Mouse (Mus musculus) heart, embryonic 15.5 days (tissue): ENCODE measurements at regions not wholly inside any gene's neighbourhood (a gene's known extent, or its start where the extent isn't known, plus 50 kb on each side); places are given as distances from the start of the nearest gene placed in this dataset.

Experiments used
- ATAC-seq: fragments of 200-750 bp; cut with Nextera tagmentation; replicated peaks from 2 replicates; pipeline ENCODE4 v1.8.0; 2017; ENCODE audit warnings: low read depth, moderate TSS enrichment; ENCODE audit not compliant: insufficient number of reproducible peaks, insufficient read depth, low FRiP score
- H3K27ac ChIP-seq: fragments of 300-500 bp; sonication (generic); 2 replicates; pipeline ENCODE4 v1.5.1; 2015; ENCODE audit warnings: mild to moderate bottlenecking, inconsistent platforms
- H3K27me3 ChIP-seq: fragments of 300-500 bp; sonication (generic); 2 replicates; pipeline ENCODE4 v1.6.1; 2015; ENCODE audit warnings: inconsistent platforms
- H3K36me3 ChIP-seq: fragments of 300-500 bp; sonication (generic); 2 replicates; pipeline ENCODE4 v1.6.1; 2015; ENCODE audit warnings: mild to moderate bottlenecking, inconsistent platforms
- H3K4me1 ChIP-seq: fragments of 300-500 bp; sonication (generic); replicated peaks from 2 replicates; pipeline ENCODE4 v1.6.1; 2015; ENCODE audit warnings: inconsistent platforms
- H3K4me2 ChIP-seq: fragments of 300-500 bp; sonication (generic); 2 replicates; pipeline ENCODE4 v1.6.1; 2015; ENCODE audit warnings: inconsistent platforms, mild to moderate bottlenecking, moderate library complexity
- H3K4me3 ChIP-seq: fragments of 300-500 bp; sonication (generic); 2 replicates; pipeline ENCODE4 v1.5.1; 2015; ENCODE audit warnings: mild to moderate bottlenecking, inconsistent platforms
- H3K9ac ChIP-seq: fragments of 300-500 bp; sonication (generic); 2 replicates; pipeline ENCODE4 v1.6.1; 2015; ENCODE audit warnings: mild to moderate bottlenecking, inconsistent platforms
- H3K9me3 ChIP-seq: fragments of 300-500 bp; sonication (generic); replicated peaks from 2 replicates; pipeline ENCODE4 v1.6.1; 2016; ENCODE audit warnings: inconsistent platforms
- WGBS: fragments of 180-500 bp; shearing (Covaris S2); methylation state at CpG from one replicate; pipeline ENCODE4 v1.1.7; 2015; ENCODE audit warnings: mixed read lengths; 5-methylcytosine and 5-hydroxymethylcytosine counted together

- H3K4me1 ChIP-seq, result no peaks in the 10 kb centered on the region
- ATAC-seq, result no peak
- 72% methylated on average over 25 of the region's 25 CpGs for WGBS
- no peak overlapping the region for H3K9ac ChIP-seq
- no peak overlapping the region for H3K4me2 ChIP-seq
- H3K36me3 ChIP-seq, result no peaks in the 10 kb centered on the region
- H3K9me3 ChIP-seq, result no peaks in the 10 kb centered on the region
- no peak overlapping the region for H3K27ac ChIP-seq
- no peak overlapping the region for H3K4me3 ChIP-seq
- H3K27me3 ChIP-seq, result no peaks in the 10 kb centered on the region
Observed at GRCm38 (mm10) chr5:119149389-119150185, 520.9 kb upstream of the Tbx3 start.

- 84% methylated on average over 5 of the region's 5 CpGs for WGBS
- Histone ChIP-seq H3K4me1 (no peaks in the 10 kb centered on the region), H3K4me3 (no peak overlapping the region)
Observed at GRCm38 (mm10) chr5:119153086-119153485, 517.4 kb upstream of the Tbx3 start.

GRCm38 (mm10) chr5:119156638-119157037, 513.8 kb upstream of the Tbx3 start:
- H3K9ac ChIP-seq, result no peak overlapping the region
- no peak overlapping the region for H3K4me3 ChIP-seq
- no peak overlapping the region for H3K27ac ChIP-seq
- no peaks in the 10 kb centered on the region for H3K36me3 ChIP-seq
- H3K4me2 ChIP-seq, result no peak overlapping the region
- H3K27me3 ChIP-seq, result no peaks in the 10 kb centered on the region
- H3K9me3 ChIP-seq, result 0 out of 2 replicates have a peak, but pooled peaks cover 5% of the 10 kb centered on the region
- 79% methylated on average over 6 of the region's 6 CpGs for WGBS
- H3K4me1 ChIP-seq, result no peaks in the 10 kb centered on the region
- ATAC-seq, result no peak

More at GRCm38 (mm10) chr5:119153086-119153485, 517.4 kb upstream of the Tbx3 start:
- H3K27ac ChIP-seq, result no peak overlapping the region
- no peak overlapping the region for H3K4me2 ChIP-seq
- no peak for ATAC-seq
- 0 out of 2 replicates have a peak, but pooled peaks cover 5% of the 10 kb centered on the region for H3K9me3 ChIP-seq
- no peaks in the 10 kb centered on the region for H3K27me3 ChIP-seq
- no peaks in the 10 kb centered on the region for H3K36me3 ChIP-seq
- H3K9ac ChIP-seq, result no peak overlapping the region

GRCm38 (mm10) chr5:119158171-119158570, 512.3 kb upstream of the Tbx3 start:
- WGBS, result 78% methylated on average over 4 of the region's 4 CpGs
- no peak overlapping the region for H3K27ac ChIP-seq
- no peaks in the 10 kb centered on the region for H3K36me3 ChIP-seq
- no peaks in the 10 kb centered on the region for H3K27me3 ChIP-seq
- no peak overlapping the region for H3K4me2 ChIP-seq
- H3K9ac ChIP-seq, result no peak overlapping the region
- no peak overlapping the region for H3K4me3 ChIP-seq
- no peaks in the 10 kb centered on the region for H3K4me1 ChIP-seq
- ATAC-seq, result no peak
- 0 out of 2 replicates have a peak, but pooled peaks cover 5% of the 10 kb centered on the region for H3K9me3 ChIP-seq

DNA sequence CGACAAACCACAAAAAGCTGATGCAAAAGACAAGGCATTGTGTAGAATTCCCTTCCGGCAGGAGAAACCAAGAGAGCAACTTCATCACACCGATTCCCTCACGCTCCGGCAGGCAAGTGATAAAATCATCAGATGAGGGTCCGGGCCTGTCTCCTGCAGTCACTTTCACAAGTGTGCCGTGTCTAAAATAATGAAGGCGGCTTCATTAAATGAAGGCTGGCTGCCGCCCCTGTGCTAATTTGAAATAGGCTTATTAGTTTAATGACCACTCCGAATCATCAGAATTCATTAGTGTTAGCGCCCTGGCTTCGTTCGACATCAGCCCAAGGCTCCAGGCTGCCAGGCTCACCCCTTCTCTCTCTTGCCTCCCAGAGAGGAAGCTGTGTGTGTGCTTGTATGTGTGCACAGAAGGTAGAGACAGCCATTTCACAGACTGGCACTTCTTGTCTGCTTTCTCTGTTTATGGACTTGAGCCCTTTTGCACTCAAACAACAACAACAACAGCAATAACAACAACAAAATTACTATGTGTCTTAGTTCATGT, 508.3 kb upstream of the Tbx3 start:
- H3K4me3 ChIP-seq, result no peak overlapping the region
- no peaks in the 10 kb centered on the region for H3K36me3 ChIP-seq
- no peaks in the 10 kb centered on the region for H3K4me1 ChIP-seq
- H3K27ac ChIP-seq, result no peak overlapping the region
- no peak overlapping the region for H3K4me2 ChIP-seq
- no peaks in the 10 kb centered on the region for H3K27me3 ChIP-seq
- H3K9me3 ChIP-seq, result no peaks in the 10 kb centered on the region
- WGBS, result 90% methylated on average over 13 of the region's 13 CpGs
- no peak overlapping the region for H3K9ac ChIP-seq
- no peak for ATAC-seq

- Histone ChIP-seq H3K27me3 (no peaks in the 10 kb centered on the region), H3K4me1 (no peaks in the 10 kb centered on the region), H3K27ac (no peak overlapping the region), H3K9me3 (no peaks in the 10 kb centered on the region), H3K9ac (no peak overlapping the region), H3K4me2 (peak overlapping the region; percentile 37), H3K36me3 (no peaks in the 10 kb centered on the region), H3K4me3 (no peak overlapping the region)
- 46% methylated on average over 17 of the region's 17 CpGs for WGBS
- peak; percentile 72 for ATAC-seq
Observed at GRCm38 (mm10) chr5:119167718-119168117, 502.8 kb upstream of the Tbx3 start.

DNA sequence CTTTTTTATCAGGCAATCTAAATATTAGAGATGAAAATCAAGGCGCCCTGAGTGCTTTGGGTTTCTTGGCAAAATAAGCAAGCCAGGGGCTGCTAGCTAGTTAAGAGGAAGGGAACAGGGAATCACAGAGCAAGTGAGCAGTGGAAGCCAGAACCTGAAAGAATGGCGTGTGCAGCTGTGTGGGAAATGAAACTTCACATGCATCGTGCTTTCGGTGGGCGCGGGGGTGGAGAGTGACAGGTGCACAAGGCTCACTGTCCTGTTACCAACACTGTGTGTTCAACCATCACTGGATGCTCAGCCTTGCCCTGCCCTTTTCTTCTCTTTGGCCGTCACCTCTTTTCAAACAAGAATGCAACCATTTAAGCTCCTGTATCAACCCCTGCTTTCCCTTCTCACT, 501.2 kb upstream of the Tbx3 start:
- 81% methylated on average over 7 of the region's 7 CpGs for WGBS
- no peak for ATAC-seq
- Histone ChIP-seq H3K4me2 (no peak overlapping the region), H3K27me3 (no peaks in the 10 kb centered on the region), H3K27ac (no peak overlapping the region), H3K9me3 (no peaks in the 10 kb centered on the region), H3K4me1 (no peaks in the 10 kb centered on the region), H3K4me3 (no peak overlapping the region), H3K9ac (no peak overlapping the region), H3K36me3 (no peaks in the 10 kb centered on the region)

- ATAC-seq, result no peak
- H3K27ac ChIP-seq, result no peak overlapping the region
- no peak overlapping the region for H3K4me3 ChIP-seq
- 75% methylated on average over 1 of the region's 1 CpGs for WGBS
- H3K9ac ChIP-seq, result no peak overlapping the region
- no peaks in the 10 kb centered on the region for H3K9me3 ChIP-seq
- H3K4me2 ChIP-seq, result no peak overlapping the region
- H3K4me1 ChIP-seq, result no peaks in the 10 kb centered on the region
- H3K36me3 ChIP-seq, result no peaks in the 10 kb centered on the region
- no peaks in the 10 kb centered on the region for H3K27me3 ChIP-seq
Observed at GRCm38 (mm10) chr5:119171626-119172025, 498.8 kb upstream of the Tbx3 start.

- ATAC-seq, result no peak
- Histone ChIP-seq H3K27ac (no peak overlapping the region), H3K27me3 (peaks cover 4% of the 10 kb centered on the region; the same call in 1 of the 2 replicates), H3K4me2 (no peak overlapping the region), H3K9me3 (no peaks in the 10 kb centered on the region), H3K36me3 (no peaks in the 10 kb centered on the region), H3K4me3 (no peak overlapping the region), H3K9ac (no peak overlapping the region), H3K4me1 (no peaks in the 10 kb centered on the region)
- 70% methylated on average over 9 of the region's 9 CpGs for WGBS
Observed at GRCm38 (mm10) chr5:119178805-119179204, 491.7 kb upstream of the Tbx3 start.

- Histone ChIP-seq H3K4me3 (no peak overlapping the region), H3K27ac (no peak overlapping the region)
- no peak for ATAC-seq
Observed at GRCm38 (mm10) chr5:119183545-119184047, 486.9 kb upstream of the Tbx3 start.

DNA sequence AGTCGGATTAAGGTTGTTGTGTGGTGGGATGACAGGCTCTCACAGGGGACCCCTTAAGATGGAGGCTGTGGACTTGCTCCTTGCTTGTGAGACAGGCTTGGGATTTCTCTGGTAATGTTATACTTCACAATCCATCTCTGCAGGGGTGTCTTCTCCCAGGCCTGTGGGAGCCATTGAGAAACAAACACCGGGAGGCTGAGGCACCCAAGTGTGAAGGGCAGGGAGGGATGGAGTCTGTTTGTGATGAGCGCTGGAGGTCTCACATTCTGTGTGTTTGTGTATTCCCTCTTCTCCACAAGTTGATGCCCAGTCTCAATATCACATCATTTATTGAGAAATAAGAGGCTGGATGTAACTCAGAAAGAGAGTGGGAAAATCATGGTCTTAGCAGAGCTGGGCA, 483.9 kb upstream of the Tbx3 start:
- WGBS, result 69% methylated on average over 3 of the region's 3 CpGs
- no peaks in the 10 kb centered on the region for H3K4me1 ChIP-seq
- ATAC-seq, result no peak
- no peak overlapping the region for H3K27ac ChIP-seq
- H3K36me3 ChIP-seq, result no peaks in the 10 kb centered on the region
- H3K9ac ChIP-seq, result no peak overlapping the region
- H3K9me3 ChIP-seq, result no peaks in the 10 kb centered on the region
- no peaks in the 10 kb centered on the region for H3K27me3 ChIP-seq
- H3K4me2 ChIP-seq, result no peak overlapping the region
- no peak overlapping the region for H3K4me3 ChIP-seq

More at GRCm38 (mm10) chr5:119183545-119184047, 486.9 kb upstream of the Tbx3 start:
- WGBS, result 52% methylated on average over 5 of the region's 5 CpGs
- Histone ChIP-seq H3K9ac (no peak overlapping the region), H3K36me3 (no peaks in the 10 kb centered on the region), H3K27me3 (peaks cover 4% of the 10 kb centered on the region; the same call in 1 of the 2 replicates), H3K9me3 (no peaks in the 10 kb centered on the region), H3K4me2 (no peak overlapping the region), H3K4me1 (no peaks in the 10 kb centered on the region)
